ENCODE assay signal across 8 mouse cellular contexts in the genomic region with DNA sequence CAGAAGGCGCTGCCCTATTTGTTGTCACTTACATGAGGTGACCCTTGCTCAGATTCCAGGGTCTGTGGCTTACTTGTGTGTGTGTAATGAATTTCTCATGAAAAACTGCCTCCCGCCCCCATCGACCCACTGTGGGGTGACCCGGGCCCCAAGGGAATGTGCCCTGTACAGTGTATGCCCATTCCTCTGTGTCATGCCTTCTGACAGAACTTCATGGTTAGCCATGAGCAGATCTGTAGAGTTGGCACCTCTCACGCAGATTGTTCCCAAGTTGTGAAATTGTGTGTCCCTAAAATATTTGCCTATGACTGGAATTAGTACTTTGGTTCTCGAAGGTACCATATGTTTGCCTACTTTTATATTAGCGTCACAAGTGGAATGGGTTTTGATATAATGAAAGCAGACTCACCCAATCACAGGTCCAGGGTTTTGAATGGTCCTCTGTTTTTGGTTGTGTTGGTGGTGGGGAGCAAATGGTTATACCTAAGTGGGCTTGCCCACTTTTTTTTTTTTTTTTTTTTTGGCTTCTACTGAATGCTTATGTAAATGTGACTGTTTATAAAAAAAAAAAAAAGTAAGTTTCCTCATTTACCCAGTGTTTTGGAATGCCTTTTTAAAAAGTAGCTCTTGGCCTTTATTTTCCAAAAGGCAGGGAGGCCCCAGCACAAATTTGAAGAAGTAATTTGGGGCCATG. TPM values are rescaled to one million over a fixed set of nuclear protein-coding genes. Genes with fewer than 3 reads are reported as not detected.
DNase-seq lines count a peak whose midpoint lies in the region; ATAC-seq and TF ChIP-seq lines count a peak whose summit lies in the region.

No protein-coding gene starts in this region.

- no peaks in the 10 kb centered on the region for H3K36me3 ChIP-seq in heart, embryonic 11.5 days (ENCODE audit: control insufficient read depth, insufficient read depth, low read length)
- H3K36me3 ChIP-seq in E14TG2a.4 (ENCODE audit: insufficient read depth, low read length) = no peaks in the 10 kb centered on the region
- no peaks in the 10 kb centered on the region for H3K36me3 ChIP-seq in embryonic facial prominence, embryonic 11.5 days (replicated peaks; ENCODE audit: control insufficient read depth, insufficient read depth, low read depth, low read length)
- no peaks in the 10 kb centered on the region for H3K36me3 ChIP-seq in hindbrain, postnatal 0 days (ENCODE audit: insufficient read depth, low read length)
- no peaks in the 10 kb centered on the region for H3K36me3 ChIP-seq in midbrain, embryonic 13.5 days

- 34% methylated on average over 7 of the region's 7 CpGs for WGBS in heart, embryonic 11.5 days (ENCODE audit: insufficient replicate concordance)
- WGBS in embryonic facial prominence, embryonic 11.5 days = 46% methylated on average over 7 of the region's 7 CpGs
- 47% methylated on average over 7 of the region's 7 CpGs for WGBS in hindbrain, postnatal 0 days
- 44% methylated on average over 7 of the region's 7 CpGs for WGBS in midbrain, embryonic 13.5 days

- H3K9ac ChIP-seq in heart, embryonic 11.5 days (ENCODE audit: low read depth, low read length) = peak overlapping the region; percentile 70
- peak overlapping the region; percentile 83 for H3K9ac ChIP-seq in embryonic facial prominence, embryonic 11.5 days (replicated peaks; ENCODE audit: low read length)
- H3K9ac ChIP-seq in hindbrain, postnatal 0 days (replicated peaks; ENCODE audit: low read length) = peak overlapping the region; percentile 61
- peak overlapping the region; percentile 70 for H3K9ac ChIP-seq in midbrain, embryonic 13.5 days (replicated peaks)

- no peaks in the 10 kb centered on the region for H3K27me3 ChIP-seq in heart, embryonic 11.5 days (ENCODE audit: control insufficient read depth, insufficient read depth, low read length)
- peaks cover 7% of the 10 kb centered on the region; the same call in 1 of the 2 replicates for H3K27me3 ChIP-seq in E14TG2a.4 (ENCODE audit: insufficient read depth, low read length)
- H3K27me3 ChIP-seq in embryonic facial prominence, embryonic 11.5 days (ENCODE audit: control insufficient read depth, insufficient read depth, low read length) = no peaks in the 10 kb centered on the region
- no peaks in the 10 kb centered on the region for H3K27me3 ChIP-seq in hindbrain, postnatal 0 days (ENCODE audit: insufficient read depth, low read length)
- no peaks in the 10 kb centered on the region for H3K27me3 ChIP-seq in midbrain, embryonic 13.5 days

- TF ChIP-seq CTCF in E14TG2a.4 (conservative IDR thresholded peaks at IDR 0.05; ENCODE audit: low read length) = no peak
- no peak for TF ChIP-seq CTCF in hindbrain, postnatal 0 days (IDR thresholded peaks at IDR 0.05; ENCODE audit: low read depth)

- H3K4me3 ChIP-seq in heart, embryonic 11.5 days (ENCODE audit: low read depth, low read length) = peak overlapping the region; percentile 72
- H3K4me3 ChIP-seq in E14TG2a.4 (replicated peaks; ENCODE audit: low read length) = peak overlapping the region; percentile 86
- peak overlapping the region; percentile 51 for H3K4me3 ChIP-seq in embryonic facial prominence, embryonic 11.5 days (ENCODE audit: low read depth, low read length)
- peak overlapping the region; percentile 66 for H3K4me3 ChIP-seq in hindbrain, postnatal 0 days (ENCODE audit: low read length)
- H3K4me3 ChIP-seq in midbrain, embryonic 13.5 days (replicated peaks) = peak overlapping the region; percentile 64

- intact Hi-C loops in heart, postnatal 36 days (cut with DNase I) = no loop called here

- H3K9me3 ChIP-seq in heart, embryonic 11.5 days (replicated peaks; ENCODE audit: control insufficient read depth, low read length) = no peaks in the 10 kb centered on the region
- no peaks in the 10 kb centered on the region for H3K9me3 ChIP-seq in E14TG2a.4 (ENCODE audit: low read length)
- no peaks in the 10 kb centered on the region for H3K9me3 ChIP-seq in embryonic facial prominence, embryonic 11.5 days (replicated peaks; ENCODE audit: control insufficient read depth, low read length)
- no peaks in the 10 kb centered on the region for H3K9me3 ChIP-seq in hindbrain, postnatal 0 days (ENCODE audit: low read length)
- H3K9me3 ChIP-seq in midbrain, embryonic 13.5 days = no peaks in the 10 kb centered on the region

- peak overlapping the region; percentile 82 for H3K4me2 ChIP-seq in heart, embryonic 11.5 days
- peak overlapping the region; percentile 82 for H3K4me2 ChIP-seq in embryonic facial prominence, embryonic 11.5 days (ENCODE audit: low read depth, low read length)
- H3K4me2 ChIP-seq in hindbrain, postnatal 0 days (ENCODE audit: low read depth, low read length) = peak overlapping the region; percentile 82
- H3K4me2 ChIP-seq in midbrain, embryonic 13.5 days (replicated peaks) = peak overlapping the region; percentile 87

- H3K4me1 ChIP-seq in heart, embryonic 11.5 days (ENCODE audit: control insufficient read depth, insufficient read depth, low read length) = peaks cover 36% of the 10 kb centered on the region
- H3K4me1 ChIP-seq in E14TG2a.4 (replicated peaks; ENCODE audit: low read depth, low read length) = peaks cover 40% of the 10 kb centered on the region
- no peaks in the 10 kb centered on the region for H3K4me1 ChIP-seq in embryonic facial prominence, embryonic 11.5 days (ENCODE audit: control insufficient read depth, insufficient read depth, low read length)
- H3K4me1 ChIP-seq in hindbrain, postnatal 0 days (ENCODE audit: insufficient read depth, low read length) = 0 out of 2 replicates have a peak, but pooled peaks cover 3% of the 10 kb centered on the region
- H3K4me1 ChIP-seq in midbrain, embryonic 13.5 days (replicated peaks) = peaks cover 6% of the 10 kb centered on the region

- H3K27ac ChIP-seq in heart, embryonic 11.5 days (ENCODE audit: low read depth, low read length) = peak overlapping the region; percentile 77
- H3K27ac ChIP-seq in embryonic facial prominence, embryonic 11.5 days (replicated peaks; ENCODE audit: low read depth, low read length) = no peak overlapping the region
- H3K27ac ChIP-seq in hindbrain, postnatal 0 days = no peak overlapping the region
- no peak overlapping the region for H3K27ac ChIP-seq in midbrain, embryonic 13.5 days

- no peak for DNase-seq in heart, postnatal 36 days
- DNase-seq in embryonic facial prominence, embryonic 11.5 days (ENCODE audit: low spot score) = no peak
- no peak for DNase-seq in hindbrain, postnatal 0 days (ENCODE audit: low spot score)
- DNase-seq in ovary, adult 18-20 months (ENCODE audit: low spot score) = no peak
- no peak for DNase-seq in left cerebral cortex, adult 8-10 months (ENCODE audit: low spot score in 2 of 2)

- no peak; the same call in 1 of the 2 replicates for ATAC-seq in heart, embryonic 11.5 days (replicated peaks; ENCODE audit: insufficient number of reproducible peaks, low FRiP score, low TSS enrichment)
- peak; percentile 75 for ATAC-seq in embryonic facial prominence, embryonic 11.5 days (replicated peaks; ENCODE audit: insufficient number of reproducible peaks, low FRiP score, low TSS enrichment, low read depth)
- 0 out of 2 replicates have a peak, but pooled peaks have one; percentile 4 for ATAC-seq in hindbrain, postnatal 0 days
- ATAC-seq in midbrain, embryonic 13.5 days = peak; percentile 62

RNA-seq across cellular contexts. Expression of gene Adk, which starts 24.3 kb away (rescaled TPM):
- 261 and 271 TPM in 2 replicates for polyA plus RNA-seq in heart, embryonic 11.5 days (2014; fragmentation: Nextera tagmentation; extraction: Ambion mirVana)
- 100 to 1,000 TPM; 239 to 252 TPM for total RNA-seq in heart, postnatal 36 days (2021)
- 152 and 178 TPM in 2 replicates for polyA plus RNA-seq in embryonic facial prominence, embryonic 11.5 days (2014; fragmentation: Nextera tagmentation; extraction: Ambion mirVana)
- total RNA-seq in hindbrain, postnatal 0 days (2014; rRNA removed) = 21.4 and 27.4 TPM in 2 replicates
- 63.5 and 65.2 TPM in 2 replicates for polyA plus RNA-seq in hindbrain, postnatal 0 days (2015; fragmentation: Nextera tagmentation; extraction: Ambion mirVana)
- polyA plus RNA-seq in midbrain, embryonic 13.5 days (2015; fragmentation: Nextera tagmentation; extraction: Ambion mirVana) = 50.0 and 53.5 TPM in 2 replicates
- total RNA-seq in left cerebral cortex, adult 8-10 months (2022) = 10 to 100 TPM; 76.2 to 82.1 (median 79.9) TPM

RNA-seq across cellular contexts. Expression of gene Ap3m1, which starts 24.3 kb away (rescaled TPM):
- polyA plus RNA-seq in heart, embryonic 11.5 days (2014; fragmentation: Nextera tagmentation; extraction: Ambion mirVana) = 84.6 and 98.0 TPM in 2 replicates
- 10 to 100 TPM; 58.0 to 62.9 TPM for total RNA-seq in heart, postnatal 36 days (2021)
- 111 and 118 TPM in 2 replicates for polyA plus RNA-seq in embryonic facial prominence, embryonic 11.5 days (2014; fragmentation: Nextera tagmentation; extraction: Ambion mirVana)
- total RNA-seq in hindbrain, postnatal 0 days (2014; rRNA removed) = 53.6 and 55.2 TPM in 2 replicates
- 56.7 and 58.2 TPM in 2 replicates for polyA plus RNA-seq in hindbrain, postnatal 0 days (2015; fragmentation: Nextera tagmentation; extraction: Ambion mirVana)
- 103 TPM in 2 replicates for polyA plus RNA-seq in midbrain, embryonic 13.5 days (2015; fragmentation: Nextera tagmentation; extraction: Ambion mirVana)
- 10 to 100 TPM; 56.2 to 70.4 (median 64.6) TPM for total RNA-seq in left cerebral cortex, adult 8-10 months (2022)
